Mouse (Mus musculus): ENCODE results near the gene Mak. TPM values are rescaled to one million over a fixed set of nuclear protein-coding genes. Genes with fewer than 3 reads are reported as not detected.

Mak gene
- polyA plus RNA-seq (2015; fragmentation: Nextera tagmentation; extraction: Ambion mirVana) = 0.73 and 0.79 TPM in 2 replicates

DNA sequence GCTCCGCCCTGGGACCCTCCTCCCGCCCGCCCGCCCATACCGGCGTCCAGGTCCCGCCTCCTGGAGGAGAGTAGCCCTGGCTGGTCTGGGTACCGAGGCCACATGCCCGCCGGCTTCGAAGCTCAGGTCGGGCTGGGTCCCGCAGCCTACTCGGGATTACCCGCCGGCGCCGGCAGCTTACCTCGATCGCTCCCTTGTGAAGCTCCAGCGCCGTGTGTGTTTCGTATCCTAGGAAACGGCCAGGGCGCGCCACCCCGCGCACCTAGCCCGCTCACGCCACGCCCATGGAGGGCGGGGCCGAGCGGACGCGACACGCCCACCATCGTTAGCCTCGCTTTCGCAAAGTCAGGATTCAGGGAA is at the start of gene Mak:
Gene Mak, minus strand, starts transcription at position 286 of the 360 bp plus-strand sequence.
- Histone ChIP-seq H3K9me3 (no peaks in the 10 kb centered on the region), H3K36me3 (no peaks in the 10 kb centered on the region), H3K4me2 (replicated peaks) (peak within 1 kb of the TSS; percentile 74), H3K4me1 (replicated peaks) (peaks cover 16% of the 10 kb centered on the region), H3K4me3 (replicated peaks) (peak within 1 kb of the TSS; percentile 49), H3K9ac (replicated peaks) (peak within 1 kb of the TSS; percentile 51), H3K27ac (no peak within 1 kb of the TSS), H3K27me3 (peaks cover 40% of the 10 kb centered on the region)
- WGBS = under 1% methylated on average over 38 of the region's 40 CpGs
- ATAC-seq = peak; percentile 92

DNA sequence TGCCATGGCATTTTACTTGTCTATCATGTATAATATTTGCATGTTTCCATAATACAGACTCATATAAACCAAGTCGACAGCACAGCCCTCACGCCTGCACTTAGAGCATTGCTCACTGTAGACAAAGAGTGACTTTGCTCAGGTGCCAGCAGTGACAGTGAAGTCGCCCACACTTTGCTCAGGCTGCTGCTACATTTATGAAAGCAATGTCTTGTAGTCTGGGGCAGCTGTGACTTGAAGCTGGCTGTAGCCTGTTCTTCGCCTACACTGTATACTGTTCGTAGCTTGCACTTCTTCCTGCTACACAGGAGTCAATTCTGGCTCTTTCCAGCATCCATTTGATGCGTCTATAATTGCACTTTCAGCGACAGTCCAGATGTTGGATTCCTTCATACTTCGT is 49.6 kb upstream of the Mak start:
- 87% methylated on average over 8 of the region's 8 CpGs for WGBS

GRCm38 (mm10) chr13:41128326-41128725 is 48.8 kb upstream of the Mak start:
- 94% methylated on average over 8 of the region's 8 CpGs for WGBS
- no peaks in the 10 kb centered on the region for H3K9me3 ChIP-seq
- no peak for ATAC-seq
- no peak overlapping the region for H3K4me2 ChIP-seq (replicated peaks)
- no peaks in the 10 kb centered on the region for H3K4me1 ChIP-seq (replicated peaks)
- H3K4me3 ChIP-seq (replicated peaks) = no peak overlapping the region
- H3K27me3 ChIP-seq = no peaks in the 10 kb centered on the region
- no peaks in the 10 kb centered on the region for H3K36me3 ChIP-seq
- H3K27ac ChIP-seq = no peak overlapping the region
- no peak overlapping the region for H3K9ac ChIP-seq (replicated peaks)

More for the DNA sequence above, 49.6 kb upstream of the Mak start:
- no peaks in the 10 kb centered on the region for H3K4me1 ChIP-seq (replicated peaks)
- H3K4me2 ChIP-seq (replicated peaks) = no peak overlapping the region
- no peak overlapping the region for H3K27ac ChIP-seq
- no peaks in the 10 kb centered on the region for H3K36me3 ChIP-seq
- no peak for ATAC-seq
- no peaks in the 10 kb centered on the region for H3K9me3 ChIP-seq
- no peaks in the 10 kb centered on the region for H3K27me3 ChIP-seq
- H3K4me3 ChIP-seq (replicated peaks) = no peak overlapping the region
- no peak overlapping the region for H3K9ac ChIP-seq (replicated peaks)

- H3K9ac ChIP-seq (replicated peaks) = no peak overlapping the region
- 60% methylated on average over 6 of the region's 6 CpGs for WGBS
- ATAC-seq = no peak
These were observed 44.2 kb upstream of the Mak start for GRCm38 (mm10) chr13:41123666-41124225.

DNA sequence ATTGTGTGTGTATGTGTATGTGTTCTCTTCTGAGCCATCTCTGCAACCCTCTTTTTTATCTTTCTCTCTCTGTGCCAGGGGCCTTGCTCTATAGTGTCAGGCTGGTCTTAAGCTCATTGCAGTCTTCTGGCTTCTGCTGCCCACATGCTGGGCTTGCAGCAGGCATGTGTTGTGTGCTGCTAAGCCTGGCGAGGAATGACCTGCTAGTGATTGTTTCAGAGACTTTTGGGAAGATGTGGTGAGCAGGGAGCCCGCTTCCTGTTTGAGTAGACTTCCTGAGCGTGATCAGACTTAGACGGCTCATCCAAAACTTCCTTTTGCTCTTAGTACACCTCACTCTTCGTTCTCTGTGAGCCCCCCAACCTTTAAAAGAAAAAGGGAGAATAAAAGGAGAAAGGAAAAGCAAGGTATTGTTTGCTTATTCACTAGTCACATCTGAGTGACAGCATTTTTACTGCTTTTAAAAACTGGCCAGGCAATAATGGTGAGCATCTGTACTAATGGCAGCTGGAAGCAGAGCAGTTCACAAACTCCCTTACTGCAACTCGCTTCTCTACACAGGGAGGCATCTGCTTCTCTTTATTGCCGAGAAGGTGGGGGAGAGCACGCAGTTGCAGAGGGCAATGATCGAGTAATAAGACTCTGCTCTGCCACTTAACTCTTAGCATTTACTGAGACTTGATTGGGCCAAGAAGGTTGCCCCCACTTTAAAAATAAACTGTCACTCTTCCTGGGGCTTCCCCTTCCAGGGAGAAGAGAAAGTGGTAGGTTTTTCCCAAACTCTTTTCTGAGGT is 39.8 kb upstream of the Mak start:
- 48% methylated on average over 9 of the region's 9 CpGs for WGBS
- peaks cover 4% of the 10 kb centered on the region for H3K27me3 ChIP-seq
- H3K4me1 ChIP-seq (replicated peaks) = 0 out of 2 replicates have a peak, but pooled peaks cover 1% of the 10 kb centered on the region
- no peak overlapping the region for H3K27ac ChIP-seq
- no peak overlapping the region for H3K4me2 ChIP-seq (replicated peaks)
- no peak overlapping the region for H3K4me3 ChIP-seq (replicated peaks)
- no peak overlapping the region for H3K9ac ChIP-seq (replicated peaks)
- no peaks in the 10 kb centered on the region for H3K36me3 ChIP-seq
- H3K9me3 ChIP-seq = no peaks in the 10 kb centered on the region
- no peak for ATAC-seq

More at GRCm38 (mm10) chr13:41123666-41124225, 44.2 kb upstream of the Mak start:
- Histone ChIP-seq H3K4me2 (replicated peaks) (no peak overlapping the region), H3K36me3 (no peaks in the 10 kb centered on the region), H3K4me3 (replicated peaks) (no peak overlapping the region), H3K4me1 (replicated peaks) (no peaks in the 10 kb centered on the region), H3K27me3 (no peaks in the 10 kb centered on the region), H3K27ac (no peak overlapping the region), H3K9me3 (no peaks in the 10 kb centered on the region)

DNA sequence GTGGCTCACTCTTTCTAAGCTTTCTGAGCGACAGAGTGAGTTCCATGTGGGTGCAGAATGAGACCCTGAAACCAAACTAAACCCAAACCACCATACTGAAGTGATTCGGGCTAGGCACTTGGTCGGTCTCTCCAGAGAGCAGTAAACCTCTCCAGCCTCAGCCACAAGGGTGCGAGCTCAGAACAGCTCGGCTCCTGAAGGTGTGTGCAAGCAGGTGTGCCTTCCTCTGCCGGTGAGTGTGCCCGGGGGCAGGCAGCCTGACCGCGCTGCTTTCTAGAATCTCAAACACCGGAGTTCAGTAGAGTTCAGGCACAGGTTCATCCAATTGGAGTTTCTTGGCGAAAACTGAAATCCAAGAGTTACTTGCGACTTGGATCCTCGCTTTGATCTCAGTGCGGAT is 34.4 kb upstream of the Mak start, which contains the start of gene Sycp2l:
Gene Sycp2l, plus strand, starts transcription at position 368 of the 400 bp plus-strand sequence.
- Histone ChIP-seq H3K9me3 (no peaks in the 10 kb centered on the region), H3K36me3 (no peaks in the 10 kb centered on the region), H3K27me3 (peaks cover 12% of the 10 kb centered on the region), H3K4me1 (replicated peaks) (0 out of 2 replicates have a peak, but pooled peaks cover 6% of the 10 kb centered on the region), H3K9ac (replicated peaks) (no peak within 1 kb of the TSS), H3K27ac (no peak within 1 kb of the TSS), H3K4me2 (replicated peaks) (peak within 1 kb of the TSS; percentile 26), H3K4me3 (replicated peaks) (0 out of 2 replicates have a peak within 1 kb of the TSS, but pooled peaks have one; percentile 6)
- ATAC-seq = no peak
- 28% methylated on average over 14 of the region's 14 CpGs for WGBS

DNA sequence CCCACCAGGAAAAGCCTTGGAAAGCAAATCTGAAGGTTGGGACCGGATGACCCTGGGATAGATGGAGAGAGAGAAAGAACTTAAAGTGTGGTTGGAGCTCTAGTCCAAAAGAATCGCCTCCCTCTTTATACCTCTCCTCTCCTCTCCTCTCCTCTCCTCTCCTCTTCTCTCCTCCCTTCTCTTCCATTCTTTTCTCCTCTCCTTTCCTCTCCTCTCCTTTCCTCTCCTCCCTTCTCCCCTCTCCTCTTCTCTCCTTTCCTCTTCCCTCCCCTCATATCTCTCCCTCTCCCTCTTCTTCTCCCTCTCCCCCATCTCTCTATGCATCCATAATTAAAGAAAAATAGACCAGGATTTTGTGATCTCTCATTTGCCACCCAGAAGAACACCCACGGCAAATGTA is 31.4 kb upstream of the Mak start, which contains the start of gene Gcm2:
Gene Gcm2, minus strand, starts transcription at position 101 of the 400 bp plus-strand sequence.
- no peak for ATAC-seq
- no peak within 1 kb of the TSS for H3K9ac ChIP-seq (replicated peaks)
- no peaks in the 10 kb centered on the region for H3K36me3 ChIP-seq
- H3K4me1 ChIP-seq (replicated peaks) = 0 out of 2 replicates have a peak, but pooled peaks cover 6% of the 10 kb centered on the region
- WGBS = 68% methylated on average over 3 of the region's 3 CpGs
- no peak within 1 kb of the TSS for H3K4me2 ChIP-seq (replicated peaks)
- no peak within 1 kb of the TSS for H3K27ac ChIP-seq
- H3K4me3 ChIP-seq (replicated peaks) = no peak within 1 kb of the TSS
- no peaks in the 10 kb centered on the region for H3K9me3 ChIP-seq
- H3K27me3 ChIP-seq = peaks cover 12% of the 10 kb centered on the region

- Histone ChIP-seq H3K9me3 (no peaks in the 10 kb centered on the region), H3K4me2 (replicated peaks) (no peak overlapping the region), H3K27me3 (no peaks in the 10 kb centered on the region), H3K4me3 (replicated peaks) (no peak overlapping the region), H3K27ac (no peak overlapping the region), H3K9ac (replicated peaks) (no peak overlapping the region), H3K36me3 (no peaks in the 10 kb centered on the region), H3K4me1 (replicated peaks) (no peaks in the 10 kb centered on the region)
- WGBS = 97% methylated on average over 13 of the region's 13 CpGs
- ATAC-seq = no peak
These were observed 26.0 kb upstream of the Mak start for GRCm38 (mm10) chr13:41105541-41105940.

DNA sequence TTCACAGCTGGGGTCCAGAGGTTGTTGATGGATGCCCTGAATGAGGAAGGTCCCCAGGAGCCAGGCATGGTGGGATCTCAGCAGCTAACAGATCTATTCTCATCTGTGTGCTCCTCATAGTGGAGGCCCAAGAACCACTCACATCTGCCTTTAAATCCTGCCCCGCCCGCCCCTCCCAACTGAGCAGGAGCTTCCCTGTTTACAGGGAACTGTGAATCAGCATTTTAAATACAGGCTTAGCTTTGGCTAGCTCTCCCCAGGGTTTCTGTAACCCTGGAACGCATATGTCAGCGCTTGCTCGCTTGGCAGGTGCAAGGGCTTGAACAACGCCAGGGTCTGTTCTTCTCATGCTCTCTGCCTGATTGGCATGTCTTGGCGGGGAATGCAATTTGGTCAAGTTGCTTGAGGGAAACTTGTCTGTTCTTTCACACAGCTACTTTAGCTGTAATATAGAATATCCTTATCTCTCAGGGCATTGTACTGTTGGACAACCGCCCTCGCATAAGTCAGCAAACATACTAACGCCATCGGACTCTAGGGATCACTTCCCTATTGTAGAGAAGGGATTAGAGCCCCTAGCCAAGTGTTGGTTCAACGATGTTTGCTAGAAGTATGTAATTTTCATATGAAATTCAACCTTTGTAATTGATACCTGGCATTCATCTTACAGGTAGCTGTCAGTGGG is 24.5 kb upstream of the Mak start:
- WGBS = 69% methylated on average over 12 of the region's 12 CpGs
- no peak overlapping the region for H3K9ac ChIP-seq (replicated peaks)
- H3K27ac ChIP-seq = no peak overlapping the region
- no peak for ATAC-seq
- no peaks in the 10 kb centered on the region for H3K4me1 ChIP-seq (replicated peaks)
- no peaks in the 10 kb centered on the region for H3K9me3 ChIP-seq
- no peaks in the 10 kb centered on the region for H3K36me3 ChIP-seq
- no peak overlapping the region for H3K4me3 ChIP-seq (replicated peaks)
- H3K27me3 ChIP-seq = no peaks in the 10 kb centered on the region
- no peak overlapping the region for H3K4me2 ChIP-seq (replicated peaks)

DNA sequence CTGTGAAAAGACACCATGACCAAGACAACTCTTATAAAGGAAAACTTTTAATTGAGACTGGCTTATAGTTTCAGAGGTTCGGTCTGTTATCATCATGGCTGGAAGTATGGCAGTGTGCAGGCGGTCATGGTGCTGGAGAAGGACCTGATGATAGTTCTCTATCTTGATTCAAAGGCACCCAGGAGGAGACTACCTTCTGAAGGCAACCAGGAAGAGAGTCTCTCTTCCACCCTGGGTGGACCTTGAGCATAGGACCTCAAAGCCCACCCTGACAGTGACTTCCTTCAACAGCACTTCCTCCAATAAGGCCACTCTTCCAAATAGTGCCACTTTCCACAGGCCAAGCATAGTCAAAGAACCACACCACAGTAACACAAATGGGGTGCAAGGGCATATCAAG is 20.5 kb upstream of the Mak start:
- Histone ChIP-seq H3K4me2 (replicated peaks) (no peak overlapping the region), H3K4me3 (replicated peaks) (no peak overlapping the region), H3K9me3 (no peaks in the 10 kb centered on the region), H3K4me1 (replicated peaks) (no peaks in the 10 kb centered on the region), H3K27me3 (no peaks in the 10 kb centered on the region), H3K36me3 (no peaks in the 10 kb centered on the region), H3K9ac (replicated peaks) (no peak overlapping the region), H3K27ac (no peak overlapping the region)
- WGBS = 92% methylated on average over 2 of the region's 2 CpGs
- ATAC-seq = no peak

GRCm38 (mm10) chr13:41098325-41098724 is 18.8 kb upstream of the Mak start:
- WGBS = 90% methylated on average over 15 of the region's 15 CpGs
- Histone ChIP-seq H3K36me3 (no peaks in the 10 kb centered on the region), H3K9ac (replicated peaks) (no peak overlapping the region), H3K27me3 (no peaks in the 10 kb centered on the region), H3K4me3 (replicated peaks) (no peak overlapping the region), H3K4me2 (replicated peaks) (no peak overlapping the region), H3K27ac (no peak overlapping the region), H3K4me1 (replicated peaks) (no peaks in the 10 kb centered on the region), H3K9me3 (no peaks in the 10 kb centered on the region)
- no peak for ATAC-seq

Measured in midbrain, embryonic 13.5 days (tissue).